Mouse (Mus musculus) limb, embryonic 12.5 days (tissue): ENCODE data around the gene Lsm6. TPM values are rescaled to one million over a fixed set of nuclear protein-coding genes. Genes with fewer than 3 reads are reported as not detected.

Experiments used
- ATAC-seq: fragments of 200-750 bp; cut with Nextera tagmentation; 2 replicates; pipeline ENCODE4 v1.8.0; 2017; ENCODE audit warnings: low read depth, moderate TSS enrichment; ENCODE audit not compliant: insufficient number of reproducible peaks, insufficient read depth, low FRiP score, low TSS enrichment
- H3K27ac ChIP-seq: fragments of 300-500 bp; sonication (generic); 2 replicates; pipeline ENCODE4 v1.5.1; 2016; ENCODE audit warnings: mild to moderate bottlenecking, moderate library complexity
- H3K27me3 ChIP-seq: fragments of 300-500 bp; sonication (generic); 2 replicates; pipeline ENCODE4 v1.6.1; 2016; ENCODE audit warnings: mild to moderate bottlenecking, moderate library complexity
- H3K36me3 ChIP-seq: fragments of 300-500 bp; sonication (generic); 2 replicates; pipeline ENCODE4 v1.6.1; 2016; ENCODE audit warnings: mild to moderate bottlenecking, moderate library complexity
- H3K4me1 ChIP-seq: fragments of 300-500 bp; sonication (generic); replicated peaks from 2 replicates; pipeline ENCODE4 v1.6.1; 2016
- H3K4me2 ChIP-seq: fragments of 300-500 bp; sonication (generic); 2 replicates; pipeline ENCODE4 v1.6.1; 2016; ENCODE audit warnings: mild to moderate bottlenecking, moderate library complexity
- H3K4me3 ChIP-seq: fragments of 300-500 bp; sonication (generic); replicated peaks from 2 replicates; pipeline ENCODE4 v1.5.1; 2016; ENCODE audit warnings: mild to moderate bottlenecking
- H3K9ac ChIP-seq: fragments of 300-500 bp; sonication (generic); replicated peaks from 2 replicates; pipeline ENCODE4 v1.6.1; 2016; ENCODE audit warnings: mild to moderate bottlenecking, moderate library complexity
- H3K9me3 ChIP-seq: fragments of 300-500 bp; sonication (generic); 2 replicates; pipeline ENCODE4 v1.6.1; 2016; ENCODE audit warnings: mild to moderate bottlenecking, moderate library complexity
- WGBS: fragments of 180-500 bp; shearing (Covaris S2); methylation state at CpG from one replicate; pipeline ENCODE4 v1.1.7; 2016; 5-methylcytosine and 5-hydroxymethylcytosine counted together
- polyA plus RNA-seq: library from polyadenylated mRNA; unstranded; fragments of >200 nt; fragmentation: Nextera tagmentation; extraction: Ambion mirVana; gene quantifications from 2 replicates; pipeline ENCODE4 v1.2.1, GENCODE M21; 2016

Lsm6 gene
- polyA plus RNA-seq, result 262 and 265 TPM in 2 replicates

GRCm38 (mm10) chr8:78820673-78821310, at the start of gene Lsm6:
Gene Lsm6, minus strand, starts transcription at chr8:78821140.
- peaks cover 33% of the 10 kb centered on the region for H3K4me1 ChIP-seq
- peaks cover 6% of the 10 kb centered on the region for H3K36me3 ChIP-seq
- peak within 1 kb of the TSS; percentile 80 for H3K9ac ChIP-seq
- no peaks in the 10 kb centered on the region for H3K27me3 ChIP-seq
- peak within 1 kb of the TSS; percentile 99 for H3K27ac ChIP-seq
- WGBS, result under 1% methylated on average over 63 of the region's 70 CpGs
- peak; percentile 91 for ATAC-seq
- H3K9me3 ChIP-seq, result no peaks in the 10 kb centered on the region
- H3K4me2 ChIP-seq, result peak within 1 kb of the TSS; percentile 72
- peak within 1 kb of the TSS; percentile 72 for H3K4me3 ChIP-seq

- no peak for ATAC-seq
- Histone ChIP-seq H3K27me3 (no peaks in the 10 kb centered on the region), H3K9me3 (no peaks in the 10 kb centered on the region), H3K9ac (no peak overlapping the region), H3K4me2 (no peak overlapping the region), H3K4me3 (no peak overlapping the region), H3K4me1 (no peaks in the 10 kb centered on the region), H3K36me3 (no peaks in the 10 kb centered on the region), H3K27ac (no peak overlapping the region)
- 92% methylated on average over 2 of the region's 2 CpGs for WGBS
Observed at GRCm38 (mm10) chr8:78867036-78867435, 46.1 kb upstream of the Lsm6 start.

- no peak overlapping the region for H3K4me3 ChIP-seq
- no peaks in the 10 kb centered on the region for H3K36me3 ChIP-seq
- WGBS, result 85% methylated on average over 1 of the region's 1 CpGs
- no peak overlapping the region for H3K4me2 ChIP-seq
- H3K9ac ChIP-seq, result no peak overlapping the region
- H3K9me3 ChIP-seq, result no peaks in the 10 kb centered on the region
- H3K27ac ChIP-seq, result no peak overlapping the region
- no peak for ATAC-seq
- H3K27me3 ChIP-seq, result no peaks in the 10 kb centered on the region
- H3K4me1 ChIP-seq, result no peaks in the 10 kb centered on the region
Observed at GRCm38 (mm10) chr8:78863001-78863400, 42.1 kb upstream of the Lsm6 start.

GRCm38 (mm10) chr8:78862046-78862445, 41.1 kb upstream of the Lsm6 start:
- Histone ChIP-seq H3K36me3 (no peaks in the 10 kb centered on the region), H3K4me2 (no peak overlapping the region), H3K4me1 (no peaks in the 10 kb centered on the region), H3K4me3 (no peak overlapping the region), H3K9me3 (no peaks in the 10 kb centered on the region), H3K27me3 (no peaks in the 10 kb centered on the region), H3K9ac (no peak overlapping the region), H3K27ac (no peak overlapping the region)
- ATAC-seq, result no peak
- WGBS, result 61% methylated on average over 9 of the region's 9 CpGs

- Histone ChIP-seq H3K36me3 (no peaks in the 10 kb centered on the region), H3K4me1 (no peaks in the 10 kb centered on the region), H3K4me2 (no peak overlapping the region), H3K9ac (no peak overlapping the region), H3K4me3 (no peak overlapping the region), H3K27ac (no peak overlapping the region), H3K9me3 (no peaks in the 10 kb centered on the region), H3K27me3 (no peaks in the 10 kb centered on the region)
- WGBS, result 57% methylated on average over 5 of the region's 5 CpGs
- ATAC-seq, result no peak
Observed at GRCm38 (mm10) chr8:78860789-78861188, 39.8 kb upstream of the Lsm6 start.

GRCm38 (mm10) chr8:78857421-78857820, 36.5 kb upstream of the Lsm6 start:
- H3K4me3 ChIP-seq, result no peak overlapping the region
- H3K27ac ChIP-seq, result no peak overlapping the region
- H3K9ac ChIP-seq, result no peak overlapping the region
- no peaks in the 10 kb centered on the region for H3K27me3 ChIP-seq
- H3K4me2 ChIP-seq, result no peak overlapping the region
- no peaks in the 10 kb centered on the region for H3K36me3 ChIP-seq
- H3K4me1 ChIP-seq, result no peaks in the 10 kb centered on the region
- no peaks in the 10 kb centered on the region for H3K9me3 ChIP-seq
- no peak for ATAC-seq
- 94% methylated on average over 7 of the region's 7 CpGs for WGBS

- Histone ChIP-seq H3K4me2 (no peak overlapping the region), H3K4me3 (no peak overlapping the region), H3K4me1 (no peaks in the 10 kb centered on the region), H3K27me3 (no peaks in the 10 kb centered on the region), H3K27ac (no peak overlapping the region), H3K36me3 (no peaks in the 10 kb centered on the region), H3K9me3 (no peaks in the 10 kb centered on the region), H3K9ac (no peak overlapping the region)
- 85% methylated on average over 4 of the region's 4 CpGs for WGBS
- ATAC-seq, result no peak
Observed at GRCm38 (mm10) chr8:78852279-78852678, 31.3 kb upstream of the Lsm6 start.

- H3K36me3 ChIP-seq, result no peaks in the 10 kb centered on the region
- no peaks in the 10 kb centered on the region for H3K27me3 ChIP-seq
- no peak overlapping the region for H3K4me3 ChIP-seq
- no peak overlapping the region for H3K9ac ChIP-seq
- H3K4me1 ChIP-seq, result no peaks in the 10 kb centered on the region
- no peak overlapping the region for H3K4me2 ChIP-seq
- WGBS, result 76% methylated on average over 3 of the region's 3 CpGs
- H3K27ac ChIP-seq, result no peak overlapping the region
- H3K9me3 ChIP-seq, result no peaks in the 10 kb centered on the region
- no peak for ATAC-seq
Observed at GRCm38 (mm10) chr8:78847240-78847639, 26.3 kb upstream of the Lsm6 start.

GRCm38 (mm10) chr8:78844559-78844958, 23.6 kb upstream of the Lsm6 start:
- Histone ChIP-seq H3K9me3 (no peaks in the 10 kb centered on the region), H3K27me3 (no peaks in the 10 kb centered on the region), H3K4me2 (no peak overlapping the region), H3K4me3 (no peak overlapping the region), H3K27ac (no peak overlapping the region), H3K36me3 (no peaks in the 10 kb centered on the region), H3K9ac (no peak overlapping the region), H3K4me1 (no peaks in the 10 kb centered on the region; the same call in 1 of the 2 replicates)
- no peak for ATAC-seq
- WGBS, result 87% methylated on average over 5 of the region's 5 CpGs

- H3K9ac ChIP-seq, result no peak overlapping the region
- 68% methylated on average over 7 of the region's 7 CpGs for WGBS
- ATAC-seq, result no peak
- H3K36me3 ChIP-seq, result no peaks in the 10 kb centered on the region
- H3K27me3 ChIP-seq, result no peaks in the 10 kb centered on the region
- H3K27ac ChIP-seq, result no peak overlapping the region
- H3K4me2 ChIP-seq, result no peak overlapping the region
- no peaks in the 10 kb centered on the region; the same call in none of the 2 replicates for H3K4me1 ChIP-seq
- H3K4me3 ChIP-seq, result no peak overlapping the region
- H3K9me3 ChIP-seq, result no peaks in the 10 kb centered on the region
Observed at GRCm38 (mm10) chr8:78838656-78839413, 17.9 kb upstream of the Lsm6 start.

GRCm38 (mm10) chr8:78836091-78836490, 15.2 kb upstream of the Lsm6 start:
- 98% methylated on average over 6 of the region's 6 CpGs for WGBS

More at GRCm38 (mm10) chr8:78836091-78836490, 15.2 kb upstream of the Lsm6 start:
- Histone ChIP-seq H3K4me2 (no peak overlapping the region), H3K4me1 (no peaks in the 10 kb centered on the region; the same call in none of the 2 replicates), H3K27me3 (no peaks in the 10 kb centered on the region), H3K9me3 (no peaks in the 10 kb centered on the region), H3K4me3 (no peak overlapping the region), H3K9ac (no peak overlapping the region), H3K27ac (no peak overlapping the region), H3K36me3 (no peaks in the 10 kb centered on the region)
- ATAC-seq, result no peak
